Mouse (Mus musculus) liver, embryonic 16.5 days (tissue): ENCODE data around the gene Insc. TPM values are rescaled to one million over a fixed set of nuclear protein-coding genes. Genes with fewer than 3 reads are reported as not detected.

Experiments used
- ATAC-seq: fragments of 200-750 bp; cut with Nextera tagmentation; 2 replicates; pipeline ENCODE4 v1.8.0; 2017; ENCODE audit warnings: low read depth, mild to moderate bottlenecking, moderate number of reproducible peaks, moderate library complexity
- H3K27ac ChIP-seq: fragments of 300-500 bp; sonication (generic); 2 replicates; pipeline ENCODE4 v1.5.1; 2014; ENCODE audit warnings: mild to moderate bottlenecking, low read length
- H3K27me3 ChIP-seq: fragments of 300-500 bp; sonication (generic); 2 replicates; pipeline ENCODE4 v1.6.1; 2014; ENCODE audit warnings: low read depth, low read length, mixed read lengths; ENCODE audit not compliant: control insufficient read depth, insufficient read depth
- H3K36me3 ChIP-seq: fragments of 300-500 bp; sonication (generic); 2 replicates; pipeline ENCODE4 v1.6.1; 2014; ENCODE audit warnings: mild to moderate bottlenecking; ENCODE audit not compliant: control insufficient read depth, insufficient read depth
- H3K4me1 ChIP-seq: fragments of 300-500 bp; sonication (generic); 2 replicates; pipeline ENCODE4 v1.6.1; 2014; ENCODE audit warnings: low read depth, low read length, mixed read lengths; ENCODE audit not compliant: control insufficient read depth
- H3K4me2 ChIP-seq: fragments of 300-500 bp; sonication (generic); 2 replicates; pipeline ENCODE4 v1.6.1; 2014; ENCODE audit warnings: low read depth, low read length, mixed read lengths
- H3K4me3 ChIP-seq: fragments of 300-500 bp; sonication (generic); 2 replicates; pipeline ENCODE4 v1.5.1; 2014; ENCODE audit warnings: low read depth, mild to moderate bottlenecking, low read length
- H3K9ac ChIP-seq: fragments of 300-500 bp; sonication (generic); 2 replicates; pipeline ENCODE4 v1.6.1; 2014; ENCODE audit warnings: low read depth, low read length
- H3K9me3 ChIP-seq: fragments of 300-500 bp; sonication (generic); replicated peaks from 2 replicates; pipeline ENCODE4 v1.6.1; 2016; ENCODE audit warnings: low read length; ENCODE audit not compliant: control insufficient read depth
- WGBS: fragments of 180-500 bp; shearing (Covaris S2); extraction: QIAGEN DNeasy Blood & Tissue Kit; methylation state at CpG from one replicate; pipeline ENCODE4 v1.1.7; 2014; ENCODE audit not compliant: insufficient replicate concordance; 5-methylcytosine and 5-hydroxymethylcytosine counted together
- polyA plus RNA-seq: library from polyadenylated mRNA; unstranded; fragments of >200 nt; fragmentation: Nextera tagmentation; extraction: Ambion mirVana; gene quantifications from 2 replicates; pipeline ENCODE4 v1.2.1, GENCODE M21; 2015

The Insc gene
- polyA plus RNA-seq, 1 experiment from 2014 or later = 25.6 TPM

GRCm38 (mm10) chr7:114860858-114861523 lies 117.5 kb downstream of the Insc start:
- Histone ChIP-seq H3K36me3 (no peaks in the 10 kb centered on the region), H3K9ac (no peak overlapping the region), H3K27me3 (no peaks in the 10 kb centered on the region), H3K4me2 (no peak overlapping the region), H3K9me3 (no peaks in the 10 kb centered on the region), H3K4me3 (no peak overlapping the region), H3K27ac (no peak overlapping the region), H3K4me1 (no peaks in the 10 kb centered on the region)
- no peak for ATAC-seq
- WGBS = 51% methylated on average over 3 of the region's 3 CpGs

- Histone ChIP-seq H3K27ac (no peak overlapping the region), H3K4me2 (no peak overlapping the region), H3K4me1 (no peaks in the 10 kb centered on the region), H3K4me3 (no peak overlapping the region), H3K9ac (no peak overlapping the region), H3K27me3 (no peaks in the 10 kb centered on the region), H3K36me3 (no peaks in the 10 kb centered on the region), H3K9me3 (no peaks in the 10 kb centered on the region)
- 37% methylated on average over 3 of the region's 3 CpGs for WGBS
- no peak for ATAC-seq
Observed at GRCm38 (mm10) chr7:114873315-114874012, 130.0 kb downstream of the Insc start.

GRCm38 (mm10) chr7:114874032-114874441 lies 130.5 kb downstream of the Insc start:
- peak overlapping the region; percentile 34; the same call in 1 of the 2 replicates for H3K4me2 ChIP-seq
- H3K4me3 ChIP-seq = no peak overlapping the region
- no peaks in the 10 kb centered on the region for H3K27me3 ChIP-seq
- no peaks in the 10 kb centered on the region for H3K4me1 ChIP-seq
- no peak overlapping the region for H3K9ac ChIP-seq
- H3K36me3 ChIP-seq = no peaks in the 10 kb centered on the region
- H3K27ac ChIP-seq = no peak overlapping the region
- no peak for ATAC-seq
- WGBS = 15% methylated on average over 6 of the region's 6 CpGs
- no peaks in the 10 kb centered on the region for H3K9me3 ChIP-seq

- H3K4me3 ChIP-seq = no peak overlapping the region
- H3K9ac ChIP-seq = no peak overlapping the region
- 51% methylated on average over 2 of the region's 2 CpGs for WGBS
- H3K9me3 ChIP-seq = no peaks in the 10 kb centered on the region
- peak; percentile 27; the same call in 1 of the 2 replicates for ATAC-seq
- no peak overlapping the region for H3K27ac ChIP-seq
- H3K36me3 ChIP-seq = no peaks in the 10 kb centered on the region
- H3K4me1 ChIP-seq = no peaks in the 10 kb centered on the region
- no peaks in the 10 kb centered on the region for H3K27me3 ChIP-seq
- H3K4me2 ChIP-seq = no peak overlapping the region
Observed at GRCm38 (mm10) chr7:114874579-114874978, 131.1 kb downstream of the Insc start.

GRCm38 (mm10) chr7:114883602-114884001 lies 140.1 kb downstream of the Insc start:
- WGBS = 77% methylated on average over 2 of the region's 2 CpGs
- Histone ChIP-seq H3K9ac (no peak overlapping the region), H3K9me3 (no peaks in the 10 kb centered on the region), H3K27ac (no peak overlapping the region), H3K27me3 (no peaks in the 10 kb centered on the region), H3K4me1 (no peaks in the 10 kb centered on the region), H3K4me3 (no peak overlapping the region), H3K36me3 (no peaks in the 10 kb centered on the region), H3K4me2 (no peak overlapping the region)
- ATAC-seq = no peak

GRCm38 (mm10) chr7:114886933-114887332 lies 143.4 kb downstream of the Insc start:
- WGBS = 64% methylated on average over 4 of the region's 4 CpGs
- no peaks in the 10 kb centered on the region for H3K36me3 ChIP-seq
- H3K27ac ChIP-seq = no peak overlapping the region
- H3K4me1 ChIP-seq = no peaks in the 10 kb centered on the region
- no peak overlapping the region for H3K4me3 ChIP-seq
- H3K4me2 ChIP-seq = no peak overlapping the region
- H3K9ac ChIP-seq = no peak overlapping the region
- no peaks in the 10 kb centered on the region for H3K9me3 ChIP-seq
- H3K27me3 ChIP-seq = no peaks in the 10 kb centered on the region
- no peak for ATAC-seq

GRCm38 (mm10) chr7:114890215-114890614 lies 146.7 kb downstream of the Insc start:
- H3K27me3 ChIP-seq = no peaks in the 10 kb centered on the region
- no peak for ATAC-seq
- no peaks in the 10 kb centered on the region for H3K9me3 ChIP-seq
- no peaks in the 10 kb centered on the region for H3K4me1 ChIP-seq
- WGBS = 80% methylated on average over 4 of the region's 4 CpGs
- H3K36me3 ChIP-seq = no peaks in the 10 kb centered on the region
- no peak overlapping the region for H3K27ac ChIP-seq
- H3K4me3 ChIP-seq = no peak overlapping the region
- H3K9ac ChIP-seq = no peak overlapping the region
- H3K4me2 ChIP-seq = no peak overlapping the region

- no peak overlapping the region for H3K4me3 ChIP-seq
- H3K27ac ChIP-seq = no peak overlapping the region
- H3K9me3 ChIP-seq = no peaks in the 10 kb centered on the region
- no peaks in the 10 kb centered on the region for H3K36me3 ChIP-seq
- ATAC-seq = no peak
- no peak overlapping the region for H3K4me2 ChIP-seq
- H3K27me3 ChIP-seq = no peaks in the 10 kb centered on the region
- H3K9ac ChIP-seq = no peak overlapping the region
- no peaks in the 10 kb centered on the region for H3K4me1 ChIP-seq
Observed at GRCm38 (mm10) chr7:114892618-114893257, 149.2 kb downstream of the Insc start.

GRCm38 (mm10) chr7:114893889-114894288 lies 150.4 kb downstream of the Insc start:
- Histone ChIP-seq H3K4me1 (no peaks in the 10 kb centered on the region), H3K4me2 (no peak overlapping the region), H3K4me3 (no peak overlapping the region), H3K27me3 (no peaks in the 10 kb centered on the region), H3K9ac (no peak overlapping the region), H3K9me3 (no peaks in the 10 kb centered on the region), H3K36me3 (no peaks in the 10 kb centered on the region), H3K27ac (no peak overlapping the region)
- WGBS = 44% methylated on average over 1 of the region's 1 CpGs
- 0 out of 2 replicates have a peak, but pooled peaks have one; percentile 19 for ATAC-seq
